Mouse (Mus musculus) neural tube, embryonic 15.5 days (tissue): ENCODE measurements around the gene Kif13a. TPM values are rescaled to one million over a fixed set of nuclear protein-coding genes. Genes with fewer than 3 reads are reported as not detected.

Experiments used
- ATAC-seq: fragments of 200-750 bp; cut with Nextera tagmentation; 2 replicates; pipeline ENCODE4 v1.8.0; 2017; ENCODE audit warnings: mild to moderate bottlenecking, moderate TSS enrichment, moderate library complexity; ENCODE audit not compliant: low FRiP score
- H3K27ac ChIP-seq: fragments of 300-500 bp; sonication (generic); replicated peaks from 2 replicates; pipeline ENCODE4 v1.5.1; 2015; ENCODE audit warnings: mild to moderate bottlenecking, inconsistent platforms
- H3K27me3 ChIP-seq: fragments of 300-500 bp; sonication (generic); replicated peaks from 2 replicates; pipeline ENCODE4 v1.6.1; 2015; ENCODE audit warnings: inconsistent platforms
- H3K36me3 ChIP-seq: fragments of 300-500 bp; sonication (generic); 2 replicates; pipeline ENCODE4 v1.6.1; 2015; ENCODE audit warnings: inconsistent platforms
- H3K4me1 ChIP-seq: fragments of 300-500 bp; sonication (generic); 2 replicates; pipeline ENCODE4 v1.6.1; 2015; ENCODE audit warnings: inconsistent platforms
- H3K4me2 ChIP-seq: fragments of 300-500 bp; sonication (generic); 2 replicates; pipeline ENCODE4 v1.6.1; 2015; ENCODE audit warnings: inconsistent platforms, mild to moderate bottlenecking, moderate library complexity
- H3K4me3 ChIP-seq: fragments of 300-500 bp; sonication (generic); replicated peaks from 2 replicates; pipeline ENCODE4 v1.5.1; 2015; ENCODE audit warnings: mild to moderate bottlenecking, inconsistent platforms
- H3K9ac ChIP-seq: fragments of 300-500 bp; sonication (generic); replicated peaks from 2 replicates; pipeline ENCODE4 v1.6.1; 2015; ENCODE audit warnings: mild to moderate bottlenecking, inconsistent platforms
- H3K9me3 ChIP-seq: fragments of 300-500 bp; sonication (generic); replicated peaks from 2 replicates; pipeline ENCODE4 v1.6.1; 2016; ENCODE audit warnings: inconsistent platforms
- WGBS: fragments of 180-500 bp; shearing (Covaris S2); methylation state at CpG from one replicate; pipeline ENCODE4 v1.1.7; 2015; ENCODE audit warnings: mixed read lengths; 5-methylcytosine and 5-hydroxymethylcytosine counted together
- polyA plus RNA-seq: library from polyadenylated mRNA; unstranded; fragments of >200 nt; fragmentation: Nextera tagmentation; extraction: Ambion mirVana; gene quantifications from 2 replicates; pipeline ENCODE4 v1.2.1, GENCODE M21; 2015

Kif13a gene
- polyA plus RNA-seq, 1 experiment from 2014 or later = 10.2 TPM

GRCm38 (mm10) chr13:46852470-46852869, 77.2 kb downstream of the Kif13a start:
- no peaks in the 10 kb centered on the region for H3K27me3 ChIP-seq
- H3K4me2 ChIP-seq = no peak overlapping the region
- H3K27ac ChIP-seq = no peak overlapping the region
- H3K36me3 ChIP-seq = no peaks in the 10 kb centered on the region
- 98% methylated on average over 4 of the region's 4 CpGs for WGBS
- no peak for ATAC-seq
- no peaks in the 10 kb centered on the region for H3K9me3 ChIP-seq
- H3K4me1 ChIP-seq = no peaks in the 10 kb centered on the region
- no peak overlapping the region for H3K9ac ChIP-seq
- H3K4me3 ChIP-seq = no peak overlapping the region

DNA sequence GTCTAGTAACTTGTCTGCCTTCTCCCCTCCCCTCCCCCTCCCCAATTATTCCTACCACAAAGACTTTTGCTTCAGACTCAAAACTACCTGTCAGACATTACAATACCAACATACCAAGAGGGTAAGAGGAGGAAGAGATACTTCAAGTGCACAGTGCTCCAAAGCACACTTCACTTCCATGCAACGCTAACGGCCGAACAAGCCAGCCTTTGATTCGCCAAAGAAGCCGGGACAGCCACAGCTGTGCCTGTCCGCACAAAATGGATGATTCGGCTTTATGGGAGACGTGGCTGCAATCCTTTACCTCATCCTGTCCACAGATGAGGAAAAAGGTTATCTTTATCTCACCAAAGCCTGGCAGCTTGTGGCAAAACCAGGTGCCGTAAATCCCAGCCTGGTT, 84.2 kb downstream of the Kif13a start:
- no peaks in the 10 kb centered on the region for H3K36me3 ChIP-seq
- no peak overlapping the region for H3K9ac ChIP-seq
- peaks cover 1% of the 10 kb centered on the region for H3K4me1 ChIP-seq
- H3K27me3 ChIP-seq = no peaks in the 10 kb centered on the region
- H3K9me3 ChIP-seq = no peaks in the 10 kb centered on the region
- WGBS = 67% methylated on average over 9 of the region's 9 CpGs
- no peak overlapping the region for H3K4me2 ChIP-seq
- ATAC-seq = no peak
- H3K4me3 ChIP-seq = no peak overlapping the region
- no peak overlapping the region for H3K27ac ChIP-seq

- Histone ChIP-seq H3K36me3 (no peaks in the 10 kb centered on the region), H3K4me1 (peaks cover 9% of the 10 kb centered on the region), H3K4me2 (no peak overlapping the region), H3K9ac (no peak overlapping the region), H3K9me3 (no peaks in the 10 kb centered on the region), H3K27me3 (no peaks in the 10 kb centered on the region), H3K4me3 (no peak overlapping the region), H3K27ac (no peak overlapping the region)
- ATAC-seq = no peak
- WGBS = 79% methylated on average over 12 of the region's 12 CpGs
Measured at GRCm38 (mm10) chr13:46844561-46845235, 85.0 kb downstream of the Kif13a start.

DNA sequence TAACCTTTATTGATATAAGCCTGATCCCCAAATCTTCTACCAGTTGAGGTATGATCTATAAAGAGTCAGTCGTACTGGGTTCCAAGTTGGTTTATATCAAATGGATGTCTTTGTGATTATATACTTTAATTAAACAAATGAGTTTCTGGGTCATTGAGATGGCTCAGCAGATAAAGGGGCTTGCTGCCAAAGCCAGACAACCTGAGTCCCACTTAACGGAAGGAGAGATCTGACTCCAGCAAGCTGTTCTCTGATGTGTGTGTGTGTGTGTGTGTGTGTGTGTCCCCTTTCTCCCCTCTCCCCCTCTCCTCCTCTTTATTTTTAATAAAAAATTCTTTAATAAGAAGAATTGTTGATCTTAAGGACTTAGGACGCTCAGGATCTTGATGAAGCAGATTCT, 86.0 kb downstream of the Kif13a start:
- H3K4me2 ChIP-seq = no peak overlapping the region

DNA sequence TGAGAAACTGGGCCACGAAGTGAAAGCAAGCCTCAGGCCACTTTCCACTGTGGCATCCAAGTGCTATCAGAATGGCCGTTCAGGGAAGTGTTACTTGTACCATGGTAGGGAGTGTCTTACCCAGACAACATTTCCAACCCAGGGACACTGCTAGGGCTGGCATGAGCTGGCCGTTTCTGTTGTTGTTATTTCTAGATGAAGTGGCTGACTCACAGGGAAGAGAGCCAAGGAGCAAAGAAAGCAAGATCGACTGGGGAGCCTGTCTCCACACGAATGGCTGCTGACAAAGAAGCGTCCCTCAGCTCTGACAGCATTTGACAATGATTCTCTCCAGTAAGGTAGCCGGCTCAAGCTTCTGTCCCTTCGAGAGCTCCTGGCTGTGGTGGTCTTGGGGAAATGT, 87.5 kb downstream of the Kif13a start:
- Histone ChIP-seq H3K9ac (no peak overlapping the region), H3K27ac (no peak overlapping the region), H3K36me3 (no peaks in the 10 kb centered on the region), H3K4me1 (peaks cover 15% of the 10 kb centered on the region), H3K4me3 (no peak overlapping the region), H3K9me3 (no peaks in the 10 kb centered on the region), H3K27me3 (no peaks in the 10 kb centered on the region), H3K4me2 (no peak overlapping the region)
- 78% methylated on average over 8 of the region's 8 CpGs for WGBS
- no peak for ATAC-seq

More for the DNA sequence above, 86.0 kb downstream of the Kif13a start:
- no peak for ATAC-seq
- Histone ChIP-seq H3K36me3 (no peaks in the 10 kb centered on the region), H3K27me3 (no peaks in the 10 kb centered on the region), H3K9ac (no peak overlapping the region), H3K4me1 (peaks cover 15% of the 10 kb centered on the region), H3K9me3 (no peaks in the 10 kb centered on the region), H3K27ac (no peak overlapping the region), H3K4me3 (no peak overlapping the region)
- WGBS = 73% methylated on average over 3 of the region's 3 CpGs

DNA sequence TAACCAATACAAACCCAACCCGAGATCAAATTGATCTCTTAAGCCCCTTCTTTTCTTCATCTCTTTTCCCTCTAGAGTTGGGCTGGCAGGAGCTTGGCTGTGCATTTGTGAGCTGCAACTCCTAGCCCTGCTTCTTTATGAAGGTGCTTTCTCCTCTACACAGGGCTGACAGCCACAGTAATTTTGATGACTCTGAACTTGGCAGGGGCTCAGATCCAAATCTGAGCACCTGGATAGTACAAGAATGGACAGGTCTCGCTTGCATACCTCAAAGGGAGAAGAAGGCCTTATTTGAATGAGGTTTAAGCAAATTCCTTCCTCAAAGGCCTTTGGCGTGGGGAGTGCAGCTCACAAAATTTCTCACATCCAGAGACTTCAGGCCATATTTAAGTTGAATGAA, 88.0 kb downstream of the Kif13a start:
- H3K4me3 ChIP-seq = no peak overlapping the region
- H3K27me3 ChIP-seq = no peaks in the 10 kb centered on the region
- H3K27ac ChIP-seq = no peak overlapping the region
- no peak for ATAC-seq
- no peak overlapping the region for H3K9ac ChIP-seq
- H3K4me2 ChIP-seq = no peak overlapping the region
- 93% methylated on average over 3 of the region's 3 CpGs for WGBS
- H3K9me3 ChIP-seq = no peaks in the 10 kb centered on the region
- peaks cover 15% of the 10 kb centered on the region for H3K4me1 ChIP-seq
- no peaks in the 10 kb centered on the region for H3K36me3 ChIP-seq

DNA sequence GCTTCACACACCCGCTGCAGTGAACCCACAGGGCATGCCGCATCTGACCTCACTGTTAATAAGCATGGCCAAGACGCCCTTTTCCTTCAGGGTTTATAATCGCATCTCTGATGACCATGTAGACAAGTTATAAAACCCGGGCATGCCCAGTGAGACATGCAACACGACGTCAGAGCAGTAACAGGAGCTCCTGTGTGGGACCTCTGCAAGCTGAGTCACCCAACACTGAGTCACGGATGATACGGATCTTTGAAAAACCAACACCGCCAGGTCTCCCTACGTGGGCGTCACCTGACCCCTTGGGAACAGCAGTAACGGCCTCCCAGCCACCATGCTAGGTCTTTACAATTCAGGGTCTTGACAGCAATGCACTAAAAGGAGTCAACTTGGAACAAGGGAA, 89.0 kb downstream of the Kif13a start:
- peak overlapping the region; percentile 80 for H3K27ac ChIP-seq

GRCm38 (mm10) chr13:46839236-46839635, 90.4 kb downstream of the Kif13a start:
- peak overlapping the region; percentile 80 for H3K27ac ChIP-seq
- WGBS = 81% methylated on average over 3 of the region's 3 CpGs

More for the DNA sequence above, 89.0 kb downstream of the Kif13a start:
- Histone ChIP-seq H3K9ac (no peak overlapping the region), H3K36me3 (no peaks in the 10 kb centered on the region), H3K27me3 (no peaks in the 10 kb centered on the region), H3K4me1 (peaks cover 15% of the 10 kb centered on the region), H3K9me3 (no peaks in the 10 kb centered on the region), H3K4me2 (no peak overlapping the region), H3K4me3 (no peak overlapping the region)
- 87% methylated on average over 13 of the region's 13 CpGs for WGBS
- ATAC-seq = 0 out of 2 replicates have a peak, but pooled peaks have one; percentile 9

DNA sequence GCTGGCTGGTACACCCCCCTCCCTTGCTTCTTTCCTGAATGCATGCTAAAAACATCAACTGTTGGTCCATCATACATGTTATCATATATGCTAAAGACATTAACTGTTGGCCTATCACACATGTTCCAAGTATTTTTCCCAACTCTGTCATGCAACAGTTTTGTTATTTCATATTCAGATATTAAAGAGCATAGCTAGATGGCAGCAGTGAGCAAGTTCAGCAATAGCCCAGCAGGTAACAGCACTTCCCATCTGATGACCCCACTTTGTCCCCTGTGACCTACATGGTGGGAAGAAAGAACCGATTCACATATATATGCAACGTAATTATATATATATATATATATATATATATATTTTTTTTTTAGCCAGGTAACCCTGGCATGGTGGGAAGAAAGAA, 91.1 kb downstream of the Kif13a start:
- Histone ChIP-seq H3K36me3 (no peaks in the 10 kb centered on the region), H3K4me1 (peaks cover 15% of the 10 kb centered on the region), H3K4me2 (no peak overlapping the region), H3K27me3 (no peaks in the 10 kb centered on the region), H3K4me3 (no peak overlapping the region), H3K9ac (no peak overlapping the region), H3K9me3 (no peaks in the 10 kb centered on the region), H3K27ac (no peak overlapping the region)
- 38% methylated on average over 2 of the region's 2 CpGs for WGBS
- ATAC-seq = no peak

More at GRCm38 (mm10) chr13:46839236-46839635, 90.4 kb downstream of the Kif13a start:
- Histone ChIP-seq H3K9ac (no peak overlapping the region), H3K4me2 (no peak overlapping the region), H3K36me3 (no peaks in the 10 kb centered on the region), H3K27me3 (no peaks in the 10 kb centered on the region), H3K9me3 (no peaks in the 10 kb centered on the region), H3K4me1 (peaks cover 15% of the 10 kb centered on the region), H3K4me3 (no peak overlapping the region)
- ATAC-seq = no peak

DNA sequence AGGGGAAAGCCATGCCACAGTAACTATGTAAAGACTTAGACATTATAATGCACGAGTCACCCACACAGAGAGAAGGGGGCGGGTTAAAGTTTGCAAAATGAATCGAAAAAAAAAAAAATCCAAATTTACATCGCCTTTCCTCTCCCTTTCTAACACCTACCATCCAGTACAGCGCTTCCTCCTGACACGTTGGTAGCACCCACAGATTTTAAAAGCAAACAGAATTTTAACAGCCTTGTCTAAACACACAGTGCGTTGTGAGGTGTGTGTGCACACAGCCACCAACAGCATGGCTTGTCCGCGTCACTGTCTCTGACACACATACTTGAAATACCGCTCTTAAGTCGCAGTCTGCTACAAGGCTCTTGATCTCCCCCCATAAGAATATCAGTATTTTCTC, 94.3 kb downstream of the Kif13a start:
- no peak overlapping the region for H3K27ac ChIP-seq
- no peak overlapping the region for H3K4me3 ChIP-seq
- no peak overlapping the region for H3K4me2 ChIP-seq
- H3K27me3 ChIP-seq = no peaks in the 10 kb centered on the region
- ATAC-seq = no peak
- H3K36me3 ChIP-seq = peaks cover 14% of the 10 kb centered on the region
- WGBS = 99% methylated on average over 11 of the region's 11 CpGs
- no peaks in the 10 kb centered on the region for H3K9me3 ChIP-seq
- H3K9ac ChIP-seq = no peak overlapping the region
- peaks cover 13% of the 10 kb centered on the region for H3K4me1 ChIP-seq

- Histone ChIP-seq H3K4me1 (peaks cover 7% of the 10 kb centered on the region), H3K27me3 (no peaks in the 10 kb centered on the region), H3K27ac (no peak overlapping the region), H3K9ac (no peak overlapping the region), H3K4me2 (no peak overlapping the region), H3K9me3 (no peaks in the 10 kb centered on the region), H3K4me3 (no peak overlapping the region), H3K36me3 (peaks cover 20% of the 10 kb centered on the region)
- ATAC-seq = no peak
- WGBS = 96% methylated on average over 10 of the region's 10 CpGs
Measured at GRCm38 (mm10) chr13:46834805-46835204, 94.9 kb downstream of the Kif13a start.

DNA sequence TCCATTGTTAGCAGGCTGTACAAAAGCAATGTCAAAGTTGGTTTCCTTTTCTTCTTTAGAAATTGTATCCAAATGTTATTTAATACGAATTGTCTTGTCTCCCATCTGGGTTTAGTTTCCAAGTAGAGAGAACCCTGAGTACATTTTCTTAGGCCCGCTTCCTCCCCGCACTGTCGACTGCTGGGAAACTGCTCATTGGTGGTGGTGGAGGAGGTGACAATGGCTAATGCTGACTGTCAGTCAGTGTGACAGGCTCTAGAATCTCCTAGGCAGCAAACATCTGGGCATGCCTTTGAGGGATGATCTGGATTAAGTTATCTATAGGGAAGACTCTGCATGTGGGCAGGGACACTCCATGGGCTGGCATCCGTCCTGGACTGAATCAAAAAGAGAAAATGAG, 96.1 kb downstream of the Kif13a start:
- no peak overlapping the region for H3K27ac ChIP-seq
- no peak overlapping the region for H3K9ac ChIP-seq
- WGBS = 98% methylated on average over 5 of the region's 5 CpGs
- no peak overlapping the region for H3K4me2 ChIP-seq
- ATAC-seq = no peak
- no peaks in the 10 kb centered on the region for H3K27me3 ChIP-seq
- H3K4me3 ChIP-seq = no peak overlapping the region
- no peaks in the 10 kb centered on the region for H3K4me1 ChIP-seq
- H3K9me3 ChIP-seq = no peaks in the 10 kb centered on the region
- H3K36me3 ChIP-seq = peaks cover 26% of the 10 kb centered on the region
